Mouse (Mus musculus) spleen, postnatal 10 days (tissue): Measurements from ENCODE around the gene Phb2.

Experiments
- DNase-seq, 2 experiments: peaks; one replicate each; pipeline ENCODE4 v3.0.0; 2021 to 2022; ENCODE audit warnings: low spot score in 2 of 2

Phb2 gene

DNA sequence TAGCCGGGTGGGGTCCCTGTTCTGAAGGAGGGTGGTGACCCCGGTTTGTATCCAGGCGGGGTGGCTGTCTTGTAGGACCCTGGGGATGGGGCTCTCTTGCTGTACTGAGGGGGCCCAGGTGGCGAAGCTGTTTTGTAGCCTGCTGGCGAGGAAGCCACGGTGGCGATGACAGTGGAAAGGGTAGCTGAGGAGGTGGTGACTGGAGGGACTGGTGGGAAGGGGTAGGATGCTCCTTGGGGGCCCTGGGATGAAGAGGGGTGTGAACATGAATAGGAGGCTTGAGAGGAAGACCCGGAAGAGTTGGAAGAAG, 34.1 kb downstream of the Phb2 start:
- DNase-seq = no peak

- peak in 1 of 2 experiments; percentile 35 for DNase-seq
Measured at GRCm38 (mm10) chr6:124746654-124747632, 34.8 kb downstream of the Phb2 start.

GRCm38 (mm10) chr6:124750405-124750804, 38.3 kb downstream of the Phb2 start:
- no peak for DNase-seq

- DNase-seq = no peak
Measured at GRCm38 (mm10) chr6:124753861-124754260, 41.7 kb downstream of the Phb2 start.

GRCm38 (mm10) chr6:124755306-124755705, 43.2 kb downstream of the Phb2 start:
- DNase-seq = no peak

GRCm38 (mm10) chr6:124755831-124756595, 43.9 kb downstream of the Phb2 start, which contains the start of the genes Gm45234 and Atn1:
Gm45234 (minus strand) TSS chr6:124756021.
Atn1 (minus strand) TSS chr6:124756524.
- DNase-seq = peak; percentile 38 to 46

DNA sequence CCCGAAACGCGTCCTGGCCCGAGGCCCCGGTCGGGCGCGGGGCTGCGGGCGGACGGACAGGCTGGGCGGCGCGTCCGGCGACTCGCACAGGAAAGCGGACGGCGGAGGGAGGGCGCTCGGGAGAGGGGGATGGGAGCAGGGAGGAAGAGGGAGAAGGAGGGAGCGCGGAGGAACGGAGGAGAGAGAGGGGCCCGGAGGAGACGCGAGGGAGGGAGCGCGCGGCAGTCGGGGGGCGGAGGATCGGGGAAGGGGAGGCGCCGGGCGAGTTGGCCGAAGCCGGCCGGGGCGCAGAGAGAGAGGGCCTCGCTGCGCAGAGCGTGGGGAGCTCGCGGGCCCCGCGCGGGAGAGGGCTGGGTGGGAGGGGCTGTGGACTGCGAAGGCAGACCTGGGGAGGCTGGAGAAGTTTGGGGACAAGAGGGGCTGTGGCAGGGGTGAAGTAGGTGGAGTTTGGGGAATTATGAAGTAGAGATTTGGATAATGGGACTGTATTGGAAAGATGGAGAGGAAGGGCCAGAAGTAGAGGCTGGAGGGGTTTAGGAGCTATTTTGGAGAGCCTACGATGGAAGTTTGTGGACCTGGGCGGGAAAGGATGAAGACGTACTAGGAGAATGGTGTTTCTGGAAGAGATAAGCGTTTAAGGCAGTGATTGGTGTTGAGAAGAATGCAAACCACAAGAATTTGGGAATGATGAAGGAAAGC, 44.7 kb downstream of the Phb2 start:
- DNase-seq = peak; percentile 39 to 56

- no peak for DNase-seq
Measured at GRCm38 (mm10) chr6:124757351-124757880, 45.3 kb downstream of the Phb2 start.

GRCm38 (mm10) chr6:124757909-124758848, 46.0 kb downstream of the Phb2 start:
- no peak for DNase-seq

- no peak for DNase-seq
Measured at GRCm38 (mm10) chr6:124758849-124759232, 46.7 kb downstream of the Phb2 start.

DNA sequence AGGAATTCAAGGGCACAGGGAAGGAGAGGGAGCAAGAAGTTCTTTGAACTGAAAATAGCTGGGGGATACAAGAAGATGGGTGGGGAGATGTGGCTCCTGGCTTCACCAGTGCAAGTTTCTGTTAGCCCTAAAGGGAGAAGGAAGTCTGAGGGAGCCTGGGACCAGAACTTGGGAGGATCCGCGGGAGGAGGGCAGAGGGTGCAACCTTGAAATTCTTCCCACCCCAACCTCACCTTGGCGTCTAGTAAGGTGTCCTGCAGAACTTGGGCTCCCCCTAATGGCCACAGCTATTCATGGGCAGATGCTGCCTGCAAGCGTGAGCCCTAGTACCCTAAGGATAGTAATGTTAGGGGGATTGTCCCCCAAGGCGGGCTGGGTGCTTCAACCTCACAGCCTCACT, 47.1 kb downstream of the Phb2 start:
- peak; percentile 73 to 89 for DNase-seq

DNA sequence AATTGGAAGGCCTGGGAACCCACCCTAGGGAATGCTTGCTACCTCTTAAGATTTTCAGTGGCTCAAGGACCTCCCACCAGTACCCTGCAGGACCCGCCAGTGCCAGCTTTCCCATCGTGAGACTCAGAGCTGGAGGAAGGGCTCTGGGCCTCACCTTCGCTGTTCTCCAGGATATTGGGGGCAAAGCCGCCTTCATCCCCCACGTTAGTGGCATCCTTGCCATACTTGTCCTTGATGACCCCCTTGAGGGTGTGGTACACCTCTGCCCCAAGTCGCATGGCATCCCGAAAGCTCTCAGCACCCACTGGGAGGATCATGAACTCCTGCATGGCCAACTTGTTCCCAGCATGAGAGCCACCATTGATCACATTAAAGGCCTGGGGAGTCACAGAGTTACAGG, 53.8 kb downstream of the Phb2 start:
- no peak for DNase-seq
